Mouse (Mus musculus) cortical plate, adult 2 months (tissue): ENCODE results near the gene Stpg4.

Experiments
- CTCF ChIP-seq: fragments of 200-500 bp; IDR thresholded peaks from 2 replicates; pipeline ENCODE4 v1.5.1; 2011; ENCODE audit warnings: mild to moderate bottlenecking, control low read depth, low read length; ENCODE audit not compliant: insufficient read depth; ENCODE audit errors: extremely low read depth
- POLR2A ChIP-seq: fragments of 200-500 bp; IDR thresholded peaks from 2 replicates; pipeline ENCODE4 v1.6.1; 2011; ENCODE audit warnings: mild to moderate bottlenecking, low read length, control low read depth; ENCODE audit not compliant: insufficient read depth; ENCODE audit errors: extremely low read depth

- TF ChIP-seq CTCF (no peak), POLR2A (no peak)
Observed at GRCm38 (mm10) chr17:87427511-87427910, at the start of gene Stpg4.
